Mouse (Mus musculus) bone marrow, adult 2 months (tissue): Measurements from ENCODE around the gene Susd6.

Experiments used
- CTCF ChIP-seq: fragments of 200-500 bp; IDR thresholded peaks from 2 replicates; pipeline ENCODE4 v1.5.1; 2011; ENCODE audit warnings: low read length, control low read depth; ENCODE audit not compliant: control insufficient read depth, insufficient read depth
- POLR2A ChIP-seq: fragments of 200-500 bp; IDR thresholded peaks from 2 replicates; pipeline ENCODE4 v1.6.1; 2011; ENCODE audit warnings: low read depth, mild to moderate bottlenecking, control low read depth, low read length, borderline replicate concordance; ENCODE audit not compliant: control insufficient read depth

- no peak for TF ChIP-seq CTCF
- TF ChIP-seq POLR2A: no peak
These were observed 31.1 kb downstream of the Susd6 start for GRCm38 (mm10) chr12:80821312-80822007.
